Mouse (Mus musculus): ENCODE measurements at regions not wholly inside any gene's neighbourhood (a gene's known extent, or its start where the extent isn't known, plus 50 kb on each side); places are given as distances from the start of the nearest gene placed in this dataset.

DNA sequence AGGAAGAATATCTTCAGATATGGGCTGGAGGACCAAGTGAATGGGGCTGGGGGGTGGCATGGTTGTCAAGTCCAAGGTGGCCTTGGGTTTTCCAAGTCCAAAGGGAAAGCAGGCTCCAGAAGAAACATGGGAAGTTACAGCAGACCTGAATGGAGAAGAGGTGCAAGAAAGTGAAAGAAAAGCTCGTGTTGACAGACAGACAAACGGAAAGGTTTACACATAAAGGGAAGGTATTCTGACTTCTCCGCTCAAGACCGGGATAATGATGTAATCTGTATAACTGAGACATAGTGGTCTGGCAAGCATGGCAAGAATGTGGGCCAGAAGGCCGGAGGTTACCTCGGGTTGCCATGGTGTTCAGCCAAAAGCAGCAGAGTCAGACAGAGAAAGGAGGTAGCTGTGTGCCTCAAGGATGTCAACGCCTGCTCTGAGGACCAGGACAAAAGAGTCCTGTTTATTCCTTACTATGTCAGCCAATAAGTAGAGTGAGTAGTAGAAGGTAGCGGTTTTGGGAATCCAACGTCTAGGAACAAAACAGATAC is 50.8 kb upstream of the Elk3 start:
- DNase-seq (ENCODE audit: low spot score): no peak

DNA sequence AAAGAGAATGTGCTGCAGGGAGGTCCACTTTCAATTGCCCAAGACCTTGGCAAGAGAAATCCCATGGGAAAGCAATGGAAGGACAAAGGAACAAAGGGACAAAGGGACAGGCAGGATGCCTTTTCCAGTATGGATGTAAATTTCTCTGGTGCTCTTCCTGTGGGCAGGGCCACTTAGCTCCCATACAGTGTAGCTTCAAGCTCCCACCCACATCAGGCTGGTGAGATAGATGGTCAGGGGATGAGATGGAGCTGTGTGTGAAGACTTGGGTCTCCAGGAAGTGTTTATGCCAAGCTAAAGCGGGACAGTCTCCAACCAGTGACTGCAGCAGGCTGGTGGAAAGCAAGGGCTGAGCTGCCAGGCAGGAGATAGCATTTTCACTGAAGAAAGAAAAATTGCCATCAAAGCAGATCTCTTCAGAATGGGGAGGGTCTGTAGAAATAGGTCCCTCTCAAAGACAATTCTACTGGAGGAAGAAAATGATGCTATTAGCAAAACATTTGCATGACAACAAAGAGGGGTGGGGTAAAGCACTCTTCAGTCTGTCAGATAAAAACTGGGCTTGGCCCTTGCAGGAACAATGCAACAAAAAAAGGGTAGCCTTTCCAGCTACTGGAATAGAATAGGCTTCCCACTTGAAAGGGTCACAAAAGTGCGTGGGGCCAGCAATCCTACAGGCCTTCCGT is 53.3 kb upstream of the Elk3 start:
- DNase-seq (ENCODE audit: low spot score): no peak

DNA sequence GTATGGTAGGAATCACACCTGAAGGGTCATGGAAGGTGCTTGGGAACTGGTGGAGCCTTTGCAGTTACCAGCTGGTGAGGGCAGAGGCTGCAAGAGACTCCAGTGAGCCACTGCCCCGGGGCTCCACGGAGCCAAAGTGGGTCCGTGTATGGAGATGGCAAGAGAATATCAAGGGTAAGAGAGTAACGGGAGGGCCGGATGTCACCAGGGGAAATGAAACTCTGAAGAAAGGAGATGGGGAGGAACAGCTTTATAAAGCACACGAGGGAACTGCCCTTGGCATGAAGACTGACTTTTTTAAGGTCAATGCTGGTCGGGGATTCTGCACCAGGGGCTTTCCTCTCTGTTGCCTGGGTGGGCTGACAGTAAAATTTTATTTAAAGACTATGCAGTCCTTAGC is 53.9 kb upstream of the Elk3 start:
- no peak for DNase-seq (ENCODE audit: low spot score)

DNA sequence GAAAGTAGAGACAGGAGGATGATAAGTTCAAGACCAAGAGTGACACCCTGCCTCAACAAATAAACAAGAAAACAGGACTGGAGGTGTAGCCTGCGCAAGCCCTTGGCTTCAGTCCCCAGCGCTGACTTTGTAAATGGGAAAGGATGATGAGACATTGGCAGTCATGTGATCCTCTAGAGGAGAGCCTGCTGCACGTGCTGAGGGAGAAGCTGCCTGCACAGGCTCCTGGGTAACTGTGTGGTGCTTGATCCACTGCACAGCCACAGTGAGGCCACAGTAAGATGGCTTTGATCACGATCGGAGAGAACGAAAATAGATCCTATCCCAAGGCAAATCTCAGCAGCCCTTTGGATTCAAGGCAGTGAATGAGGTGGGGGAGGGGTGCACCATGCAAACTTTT is 54.4 kb upstream of the Elk3 start:
- no peak for DNase-seq (ENCODE audit: low spot score)

DNA sequence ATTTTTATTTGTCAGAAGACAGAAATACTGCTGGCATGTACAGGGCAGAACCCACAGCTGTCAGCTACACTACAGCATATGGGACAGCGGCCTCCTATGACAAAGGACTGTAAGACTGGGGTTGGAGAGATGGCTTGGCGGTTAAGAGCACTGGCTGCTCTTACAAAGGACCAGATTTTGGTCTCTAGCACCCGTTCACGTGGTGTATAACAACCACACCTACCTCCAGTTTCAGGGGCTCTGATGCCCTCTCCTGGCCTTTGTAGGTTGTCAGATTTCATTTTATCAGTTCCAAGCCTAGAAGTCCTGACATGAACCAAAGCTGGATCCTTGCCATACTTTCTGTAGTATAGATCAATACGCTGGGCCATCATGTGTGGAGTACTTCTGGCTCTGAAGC is 54.9 kb upstream of the Elk3 start:
- DNase-seq (ENCODE audit: low spot score): no peak

DNA sequence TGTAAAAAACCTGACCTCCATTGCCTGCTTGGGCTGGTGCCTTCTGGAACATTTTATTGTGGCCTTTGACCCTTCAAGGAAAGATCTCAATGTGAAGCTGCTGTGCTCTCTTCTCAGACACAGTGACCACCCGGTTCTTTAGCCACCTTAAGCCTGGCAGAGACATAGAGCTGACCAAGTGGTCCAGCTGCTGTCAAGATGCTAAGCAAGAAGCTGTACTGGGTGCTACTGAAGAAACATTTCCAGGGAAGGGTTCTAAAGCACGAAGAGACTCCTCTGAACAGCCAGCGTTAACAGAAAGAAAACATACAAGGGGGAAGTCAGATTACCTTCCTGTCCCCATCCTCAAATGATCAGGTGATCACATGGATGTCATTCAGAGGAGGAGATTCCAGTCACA is 58.8 kb upstream of the Elk3 start:
- DNase-seq (ENCODE audit: low spot score): no peak

DNA sequence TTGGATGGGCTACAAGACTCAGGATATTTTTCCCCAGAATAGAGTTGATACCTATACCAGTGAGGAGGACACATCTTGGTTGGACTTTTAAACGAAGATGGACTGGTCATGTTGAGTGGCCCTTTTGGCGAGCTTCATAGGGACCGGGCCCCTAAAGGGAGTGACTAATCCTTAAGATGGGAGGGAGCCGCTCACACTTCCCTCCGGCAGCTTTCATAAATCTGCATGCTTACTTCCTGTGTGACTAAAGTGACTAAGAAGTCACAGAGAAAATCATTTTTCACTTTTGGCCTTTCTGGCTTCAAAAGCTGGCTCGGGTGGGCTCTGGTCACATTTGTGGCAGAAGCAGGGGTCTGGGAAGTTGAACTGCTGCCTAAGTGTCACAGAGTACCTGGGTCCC is 59.4 kb upstream of the Elk3 start:
- no peak for DNase-seq (ENCODE audit: low spot score)

DNA sequence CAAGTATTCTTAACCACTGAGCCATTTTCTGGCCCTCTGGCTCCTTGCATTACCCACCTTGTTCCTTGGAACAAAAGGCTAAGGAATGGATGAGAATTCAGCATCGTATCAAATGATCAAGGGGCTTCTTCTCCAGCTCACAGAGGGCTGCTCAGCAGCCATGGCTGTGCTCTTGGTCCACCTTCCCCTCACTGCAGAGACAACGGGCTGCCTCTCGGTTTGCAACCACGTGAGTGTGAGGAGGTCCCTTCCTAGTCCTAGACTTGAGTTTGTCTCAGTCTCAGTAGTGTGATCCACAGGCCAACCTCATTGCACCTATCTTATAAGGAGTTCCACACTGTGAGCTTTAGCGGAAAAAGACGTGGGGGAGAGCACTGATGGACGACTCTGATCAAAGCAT is 61.3 kb upstream of the Elk3 start:
- no peak for DNase-seq (ENCODE audit: low spot score)

DNA sequence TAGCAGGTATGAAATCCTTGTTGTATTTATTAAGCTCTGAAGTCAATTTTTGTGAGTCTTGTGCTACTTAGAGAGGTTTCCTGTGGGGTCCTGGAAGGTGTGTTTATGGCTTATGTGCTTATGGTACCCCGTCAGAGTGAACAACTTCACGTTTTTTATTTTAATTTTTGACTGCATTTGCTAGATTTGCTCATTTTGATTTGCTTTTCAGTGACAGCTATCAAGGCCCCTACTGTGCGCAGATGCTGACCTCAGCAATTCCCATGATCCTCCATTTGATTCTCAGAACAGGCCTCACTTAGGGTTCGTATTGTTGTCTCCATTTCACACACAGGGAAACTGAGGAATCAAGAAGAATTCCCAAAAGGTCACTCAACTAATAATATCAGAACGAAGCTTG is 62.3 kb upstream of the Elk3 start:
- DNase-seq (ENCODE audit: low spot score): no peak

DNA sequence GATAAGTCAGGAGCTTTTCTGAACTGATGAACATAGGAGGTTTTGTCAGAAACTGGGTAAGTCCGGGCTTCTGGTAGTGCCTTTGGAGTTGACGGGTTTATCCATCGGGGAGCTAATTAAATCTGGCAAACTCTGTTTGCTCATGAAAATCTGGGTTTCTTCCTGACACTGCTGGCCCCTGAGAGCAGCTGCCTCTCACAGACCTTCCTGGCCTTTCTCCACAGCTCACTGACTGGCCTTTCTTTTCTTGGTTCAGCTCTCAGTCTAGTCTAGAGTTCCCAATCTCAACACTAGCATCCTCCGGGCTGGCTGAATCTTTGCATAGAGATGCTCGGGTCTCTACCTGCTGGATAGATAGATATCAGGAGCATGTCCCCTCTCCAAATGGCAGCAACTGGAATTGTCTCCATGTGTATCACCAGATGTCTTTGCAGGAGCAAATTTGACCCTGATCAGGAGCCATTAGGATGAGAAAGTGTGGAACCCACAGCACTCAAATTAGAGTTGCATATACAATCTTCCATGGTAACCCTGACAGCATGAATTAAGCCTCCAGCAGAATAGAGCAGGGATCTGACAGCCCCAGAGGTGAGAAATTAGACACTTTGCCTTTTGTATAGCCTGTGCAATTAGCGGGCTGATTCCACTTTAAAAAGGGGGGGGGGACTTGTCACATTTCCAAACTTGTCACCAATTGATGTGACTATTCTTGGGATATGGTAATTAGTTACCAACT is 63.2 kb upstream of the Elk3 start:
- DNase-seq (ENCODE audit: low spot score): no peak

DNA sequence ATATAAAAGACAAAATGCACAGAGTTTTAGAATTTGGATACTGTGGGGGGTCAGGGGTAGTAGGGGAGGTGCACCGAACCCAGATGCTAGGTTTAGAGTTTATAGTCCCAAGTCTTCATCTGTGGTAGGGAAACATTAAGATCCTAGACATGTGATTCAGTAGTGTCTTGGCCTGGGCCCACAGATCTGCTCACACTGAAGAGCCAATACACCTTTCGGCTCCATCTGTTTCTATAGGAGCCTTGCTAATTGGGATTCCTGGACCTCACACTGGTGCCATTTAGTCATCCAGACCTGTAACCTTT is 63.7 kb upstream of the Elk3 start:
- no peak for DNase-seq (ENCODE audit: low spot score)

DNA sequence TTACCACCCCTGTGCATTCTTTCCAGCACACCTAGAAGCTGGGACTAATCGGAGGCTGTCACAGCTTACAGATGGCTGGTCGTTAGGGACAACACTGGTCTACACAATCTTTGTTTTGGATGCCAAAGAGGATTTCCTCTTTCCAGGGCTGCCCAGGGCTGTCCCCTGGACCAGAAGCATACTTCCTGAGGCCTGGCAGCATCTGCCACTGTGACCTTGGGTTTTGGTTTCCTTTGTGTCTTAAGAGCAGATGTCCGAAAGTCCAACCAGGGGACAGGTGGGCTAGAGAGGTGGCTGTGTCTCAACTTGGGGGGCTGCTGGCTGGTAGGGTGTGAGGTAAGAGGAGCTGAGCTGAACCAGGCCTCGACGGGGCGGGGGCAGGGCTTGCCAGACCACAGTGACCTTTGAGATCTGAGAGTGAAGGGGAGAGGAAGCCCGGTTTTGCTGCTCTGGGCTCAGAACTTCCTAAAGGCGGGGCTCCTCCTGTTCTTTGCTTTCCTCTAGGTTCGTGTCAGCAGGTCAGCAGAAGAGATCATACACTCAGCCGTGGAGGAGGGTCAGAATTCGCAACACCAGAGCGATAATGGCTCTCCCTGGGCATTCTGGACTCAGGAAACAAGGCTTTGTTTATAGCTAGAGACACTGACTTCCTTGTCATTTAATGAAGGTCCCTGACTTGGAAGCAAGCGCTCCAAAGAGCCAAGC is 64.2 kb upstream of the Elk3 start:
- DNase-seq (ENCODE audit: low spot score): peak; percentile 80

DNA sequence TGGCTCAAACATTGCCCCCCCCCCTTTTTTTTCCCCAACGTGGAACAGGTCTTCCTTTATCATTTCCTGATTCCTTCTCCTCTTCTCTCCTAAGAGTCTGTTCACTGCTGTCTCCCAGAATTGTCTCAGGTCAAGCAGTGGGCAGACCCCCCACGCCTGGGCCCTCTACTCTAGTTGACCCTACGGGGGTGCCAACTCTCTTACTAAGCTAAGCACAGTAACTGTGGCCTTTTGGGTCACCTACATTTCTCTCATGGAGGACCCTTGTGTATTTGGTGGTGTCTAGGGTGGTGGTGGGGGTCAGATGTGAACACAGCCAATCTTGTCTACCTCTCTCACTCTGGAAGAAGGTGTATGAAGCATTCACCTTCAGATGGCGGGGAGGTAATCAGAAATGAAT is 64.8 kb upstream of the Elk3 start:
- DNase-seq (ENCODE audit: low spot score): no peak

DNA sequence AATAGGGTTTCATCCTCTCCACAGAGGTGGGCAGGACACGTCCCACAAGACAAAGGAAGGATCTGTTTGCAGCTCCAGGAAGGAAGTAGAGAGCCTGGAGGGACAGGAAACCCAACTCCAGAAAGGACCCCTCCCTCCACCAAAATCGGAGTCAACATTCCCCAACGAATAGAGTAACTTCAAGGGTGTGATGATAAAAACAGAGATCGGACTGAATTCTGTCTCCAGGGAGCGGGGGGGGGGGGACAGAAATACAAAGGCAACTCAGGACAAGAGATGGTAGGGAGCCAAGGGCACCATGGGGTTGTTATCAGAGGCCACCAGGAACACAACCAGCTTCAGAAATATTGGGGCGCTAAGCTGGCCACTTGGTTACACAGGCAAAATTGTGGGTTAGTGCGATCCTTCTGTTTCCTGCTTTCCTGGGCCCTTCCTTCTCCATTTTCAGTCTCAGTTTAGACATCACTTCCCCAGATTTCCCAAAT is 65.6 kb upstream of the Elk3 start:
- DNase-seq (ENCODE audit: low spot score): peak; percentile 68

DNA sequence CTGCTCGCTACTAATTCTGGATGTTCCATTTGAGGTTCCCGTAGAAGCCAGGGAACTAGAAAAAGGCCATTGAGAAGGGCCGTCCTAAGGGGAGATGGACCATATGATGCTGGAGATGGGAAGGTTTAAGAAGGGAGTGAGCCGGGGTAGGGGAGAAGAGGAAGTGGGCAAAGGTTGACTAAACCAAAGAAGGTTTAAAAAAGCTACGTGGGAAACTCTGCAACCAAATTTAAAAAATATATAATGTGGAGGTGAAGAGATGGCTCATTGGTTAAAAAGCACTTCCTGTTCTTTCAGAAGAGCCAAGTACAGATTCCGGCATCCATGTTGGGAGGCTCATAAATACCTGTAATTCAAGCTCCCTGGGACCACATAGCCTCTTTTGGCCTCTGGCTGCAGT is 63.9 kb upstream of the Lta4h start:
- no peak for DNase-seq (ENCODE audit: low spot score)

DNA sequence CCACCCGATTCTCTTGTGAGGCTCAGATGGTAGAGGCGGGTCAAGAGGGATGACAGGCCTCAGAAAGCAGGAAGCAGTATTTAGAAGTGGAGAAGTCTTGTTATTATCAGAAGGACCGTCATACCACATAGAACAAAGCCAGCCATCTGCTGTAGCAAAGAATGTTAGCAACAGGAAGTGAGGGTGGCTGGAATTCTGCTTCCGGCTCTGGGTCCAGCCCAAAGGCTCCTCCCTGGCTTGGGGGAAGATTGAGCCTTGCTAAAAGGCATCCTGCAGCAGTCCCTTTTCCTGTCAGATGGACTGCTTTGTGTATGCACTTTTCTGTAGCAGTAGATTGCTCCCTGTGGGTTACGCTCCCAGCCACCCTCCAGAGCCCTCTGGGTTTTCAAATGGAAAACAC is 61.9 kb upstream of the Lta4h start:
- DNase-seq (ENCODE audit: low spot score): peak; percentile 70

DNA sequence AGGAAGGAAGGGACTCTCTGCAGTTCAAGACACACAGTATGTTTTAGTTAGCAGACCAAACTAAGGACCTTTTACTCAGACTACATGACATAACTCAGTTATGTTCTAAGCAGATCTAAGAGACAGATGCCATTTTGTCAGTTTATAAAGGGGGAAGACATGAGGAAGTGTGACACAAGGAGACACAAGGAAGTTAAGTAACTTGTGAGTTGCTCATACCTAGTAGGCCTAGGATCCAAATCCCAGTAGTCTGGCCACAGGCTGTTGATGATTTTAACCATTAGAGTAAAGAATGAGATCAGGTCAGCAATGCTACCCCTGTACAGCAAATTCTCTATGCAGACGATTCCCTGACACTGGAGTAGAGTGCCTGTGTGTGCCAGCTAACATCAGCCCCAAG is 59.3 kb upstream of the Lta4h start:
- no peak for DNase-seq (ENCODE audit: low spot score)

DNA sequence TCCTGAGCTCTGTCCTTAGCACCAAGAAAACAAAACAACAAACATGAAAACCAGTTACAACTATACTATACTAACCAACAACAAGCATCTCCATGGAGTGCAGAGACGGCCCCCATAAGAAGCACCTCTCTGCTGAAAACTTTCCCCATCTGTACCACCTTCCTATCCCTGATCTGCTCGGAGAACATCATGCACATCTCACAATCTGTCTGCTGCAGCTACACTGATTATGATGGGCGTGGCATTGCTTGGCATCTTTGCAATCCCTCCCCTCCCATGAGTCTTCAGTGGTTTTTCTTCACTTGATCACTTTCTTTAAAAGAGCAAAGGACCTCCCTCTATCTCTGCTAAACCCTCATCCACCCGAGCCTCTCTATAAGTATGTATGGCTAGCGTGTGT is 55.5 kb upstream of the Lta4h start:
- no peak for DNase-seq (ENCODE audit: low spot score)

DNA sequence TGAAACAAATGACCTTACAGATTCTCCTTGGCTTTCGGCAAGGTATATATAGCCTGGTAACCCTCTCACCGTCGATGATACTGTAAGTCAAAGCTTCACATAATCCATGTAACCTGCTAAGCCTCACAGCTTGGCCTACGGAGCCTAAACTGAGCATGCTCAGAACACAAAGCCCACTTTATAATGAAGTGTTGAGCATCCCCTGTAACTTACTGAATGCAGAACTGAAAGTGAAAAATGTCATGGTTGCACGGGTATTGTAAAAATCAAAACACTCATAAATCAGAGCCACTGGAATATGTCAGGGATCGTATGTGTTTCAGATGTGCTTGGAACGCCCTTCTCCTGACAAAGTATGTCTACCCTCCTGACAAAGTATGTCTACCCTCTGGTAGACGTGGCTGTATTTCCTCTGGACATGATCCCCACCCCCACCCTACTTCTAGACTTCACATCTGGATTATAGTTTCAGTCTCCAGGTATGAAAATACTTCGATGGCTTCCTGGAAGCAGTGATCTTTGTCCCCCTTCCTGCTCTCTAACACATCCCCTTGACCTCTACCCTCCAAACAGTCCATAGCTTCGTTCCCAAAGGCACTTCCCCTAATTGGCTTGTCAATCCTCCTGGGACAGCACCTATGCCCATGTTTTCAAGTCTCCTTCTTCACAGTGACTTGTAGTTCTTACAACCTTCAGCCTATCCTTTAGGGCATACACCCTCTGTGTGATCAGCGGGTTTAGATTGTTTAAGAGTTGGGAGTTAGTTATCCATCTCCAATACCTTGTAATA is 54.5 kb upstream of the Lta4h start:
- no peak for DNase-seq (ENCODE audit: low spot score)

DNA sequence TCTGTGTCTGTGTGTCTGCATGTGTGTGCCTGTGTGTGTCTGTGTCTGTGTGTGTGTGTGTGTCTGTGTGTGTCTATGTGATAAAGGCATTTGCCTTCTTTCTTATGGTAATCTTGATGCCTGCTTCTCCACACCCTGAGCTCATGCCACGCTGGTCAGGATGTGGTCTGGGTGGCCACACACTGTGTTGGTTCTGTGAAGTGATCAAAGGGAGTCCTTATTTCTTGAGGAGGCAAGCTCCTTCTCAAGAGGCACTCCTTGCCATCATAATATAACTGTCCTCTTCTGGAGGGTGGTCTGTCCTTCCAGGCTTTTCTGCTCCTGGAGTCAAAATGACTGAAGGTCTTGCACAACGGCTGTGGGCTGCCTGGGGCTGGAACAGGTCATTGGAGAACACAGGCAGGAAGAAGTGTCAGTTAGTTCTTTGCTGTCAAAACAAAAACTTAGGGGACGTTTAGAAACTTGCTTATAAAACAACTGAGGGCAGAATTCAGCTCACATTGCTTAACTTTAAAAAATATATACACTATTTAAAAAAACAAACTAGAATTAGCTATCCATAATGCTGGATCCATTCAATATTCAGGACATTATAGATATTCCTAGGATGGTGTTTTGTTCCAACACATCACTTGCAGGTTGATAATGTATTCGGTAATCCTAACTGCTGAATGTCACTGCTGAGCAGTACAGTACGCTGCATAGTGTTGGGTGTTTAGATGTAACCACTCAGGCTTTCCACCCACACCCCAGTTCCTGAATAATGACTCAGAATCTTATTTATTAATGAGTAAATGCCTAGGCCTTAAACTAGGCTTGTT is 50.3 kb upstream of the Lta4h start:
- DNase-seq (ENCODE audit: low spot score): no peak
